Mouse (Mus musculus) liver, embryonic 16.5 days (tissue): Measurements from ENCODE around the gene Rpia. TPM values are rescaled to one million over a fixed set of nuclear protein-coding genes. Genes with fewer than 3 reads are reported as not detected.

Experiments
- ATAC-seq: fragments of 200-750 bp; cut with Nextera tagmentation; 2 replicates; pipeline ENCODE4 v1.8.0; 2017; ENCODE audit warnings: low read depth, mild to moderate bottlenecking, moderate number of reproducible peaks, moderate library complexity
- H3K27ac ChIP-seq: fragments of 300-500 bp; sonication (generic); 2 replicates; pipeline ENCODE4 v1.5.1; 2014; ENCODE audit warnings: mild to moderate bottlenecking, low read length
- H3K27me3 ChIP-seq: fragments of 300-500 bp; sonication (generic); 2 replicates; pipeline ENCODE4 v1.6.1; 2014; ENCODE audit warnings: low read depth, low read length, mixed read lengths; ENCODE audit not compliant: control insufficient read depth, insufficient read depth
- H3K36me3 ChIP-seq: fragments of 300-500 bp; sonication (generic); 2 replicates; pipeline ENCODE4 v1.6.1; 2014; ENCODE audit warnings: mild to moderate bottlenecking; ENCODE audit not compliant: control insufficient read depth, insufficient read depth
- H3K4me1 ChIP-seq: fragments of 300-500 bp; sonication (generic); 2 replicates; pipeline ENCODE4 v1.6.1; 2014; ENCODE audit warnings: low read depth, low read length, mixed read lengths; ENCODE audit not compliant: control insufficient read depth
- H3K4me2 ChIP-seq: fragments of 300-500 bp; sonication (generic); 2 replicates; pipeline ENCODE4 v1.6.1; 2014; ENCODE audit warnings: low read depth, low read length, mixed read lengths
- H3K4me3 ChIP-seq: fragments of 300-500 bp; sonication (generic); 2 replicates; pipeline ENCODE4 v1.5.1; 2014; ENCODE audit warnings: low read depth, mild to moderate bottlenecking, low read length
- H3K9ac ChIP-seq: fragments of 300-500 bp; sonication (generic); 2 replicates; pipeline ENCODE4 v1.6.1; 2014; ENCODE audit warnings: low read depth, low read length
- H3K9me3 ChIP-seq: fragments of 300-500 bp; sonication (generic); replicated peaks from 2 replicates; pipeline ENCODE4 v1.6.1; 2016; ENCODE audit warnings: low read length; ENCODE audit not compliant: control insufficient read depth
- WGBS: fragments of 180-500 bp; shearing (Covaris S2); extraction: QIAGEN DNeasy Blood & Tissue Kit; methylation state at CpG from one replicate; pipeline ENCODE4 v1.1.7; 2014; ENCODE audit not compliant: insufficient replicate concordance; 5-methylcytosine and 5-hydroxymethylcytosine counted together
- polyA plus RNA-seq: library from polyadenylated mRNA; unstranded; fragments of >200 nt; fragmentation: Nextera tagmentation; extraction: Ambion mirVana; gene quantifications from 2 replicates; pipeline ENCODE4 v1.2.1, GENCODE M21; 2015

The Rpia gene
- polyA plus RNA-seq, 1 experiment from 2014 or later: 2.0 TPM

GRCm38 (mm10) chr6:70751898-70752273 is 40.1 kb downstream of the Rpia start:
- peak; percentile 50 for ATAC-seq
- peak overlapping the region; percentile 31 for H3K27ac ChIP-seq

GRCm38 (mm10) chr6:70751251-70751897 is 40.7 kb downstream of the Rpia start:
- Histone ChIP-seq H3K27me3 (no peaks in the 10 kb centered on the region), H3K4me2 (peak overlapping the region; percentile 52; the same call in 1 of the 2 replicates), H3K4me1 (peaks cover 10% of the 10 kb centered on the region), H3K36me3 (no peaks in the 10 kb centered on the region), H3K4me3 (no peak overlapping the region), H3K27ac (peak overlapping the region; percentile 31), H3K9ac (no peak overlapping the region), H3K9me3 (no peaks in the 10 kb centered on the region)
- 65% methylated on average over 8 of the region's 8 CpGs for WGBS
- no peak for ATAC-seq

More at GRCm38 (mm10) chr6:70751898-70752273, 40.1 kb downstream of the Rpia start:
- no peaks in the 10 kb centered on the region for H3K9me3 ChIP-seq
- peaks cover 10% of the 10 kb centered on the region for H3K4me1 ChIP-seq
- H3K36me3 ChIP-seq: no peaks in the 10 kb centered on the region
- H3K27me3 ChIP-seq: no peaks in the 10 kb centered on the region
- H3K4me3 ChIP-seq: no peak overlapping the region
- 0 out of 2 replicates have a peak overlapping the region, but pooled peaks have one; percentile 7 for H3K9ac ChIP-seq
- peak overlapping the region; percentile 52; the same call in 1 of the 2 replicates for H3K4me2 ChIP-seq
- WGBS: 25% methylated on average over 6 of the region's 6 CpGs

GRCm38 (mm10) chr6:70749750-70750149 is 42.3 kb downstream of the Rpia start:
- no peaks in the 10 kb centered on the region for H3K36me3 ChIP-seq
- H3K27me3 ChIP-seq: no peaks in the 10 kb centered on the region
- H3K9ac ChIP-seq: no peak overlapping the region
- WGBS: 79% methylated on average over 1 of the region's 1 CpGs
- ATAC-seq: no peak
- no peak overlapping the region for H3K27ac ChIP-seq
- H3K4me3 ChIP-seq: no peak overlapping the region
- H3K9me3 ChIP-seq: no peaks in the 10 kb centered on the region
- peaks cover 10% of the 10 kb centered on the region for H3K4me1 ChIP-seq
- no peak overlapping the region for H3K4me2 ChIP-seq

GRCm38 (mm10) chr6:70747702-70748101 is 44.3 kb downstream of the Rpia start:
- WGBS: 87% methylated on average over 5 of the region's 5 CpGs
- Histone ChIP-seq H3K9ac (no peak overlapping the region), H3K9me3 (no peaks in the 10 kb centered on the region), H3K36me3 (no peaks in the 10 kb centered on the region), H3K4me1 (peaks cover 10% of the 10 kb centered on the region), H3K27ac (no peak overlapping the region), H3K4me3 (no peak overlapping the region), H3K27me3 (no peaks in the 10 kb centered on the region), H3K4me2 (no peak overlapping the region)
- ATAC-seq: no peak

- Histone ChIP-seq H3K27ac (no peak overlapping the region), H3K4me2 (no peak overlapping the region), H3K4me1 (peaks cover 4% of the 10 kb centered on the region), H3K36me3 (no peaks in the 10 kb centered on the region), H3K9ac (no peak overlapping the region), H3K27me3 (no peaks in the 10 kb centered on the region), H3K9me3 (no peaks in the 10 kb centered on the region), H3K4me3 (no peak overlapping the region)
- 77% methylated on average over 5 of the region's 5 CpGs for WGBS
- no peak for ATAC-seq
Observed at GRCm38 (mm10) chr6:70743902-70744301, 48.1 kb downstream of the Rpia start.

DNA sequence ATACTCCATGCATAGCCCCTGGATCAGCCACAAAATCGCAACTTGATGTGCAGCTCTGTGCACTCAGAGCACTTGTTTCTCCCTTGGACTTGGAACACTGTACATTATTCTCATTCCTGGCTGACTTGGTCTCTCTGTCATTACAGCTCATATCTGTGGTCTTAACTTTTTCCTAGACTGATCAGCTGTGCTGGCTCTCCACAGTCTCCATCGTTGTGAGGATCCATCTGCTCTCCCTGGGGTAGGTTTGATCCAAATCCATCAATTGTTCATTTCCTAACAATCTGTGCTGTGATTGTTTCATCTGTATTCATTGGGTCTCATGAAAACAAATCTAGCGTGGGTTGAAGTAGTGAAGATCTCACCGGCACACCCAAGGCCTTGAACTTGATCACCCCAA is 49.2 kb downstream of the Rpia start:
- H3K27me3 ChIP-seq: no peaks in the 10 kb centered on the region
- H3K4me2 ChIP-seq: no peak overlapping the region
- no peak for ATAC-seq
- H3K9me3 ChIP-seq: no peaks in the 10 kb centered on the region
- H3K36me3 ChIP-seq: no peaks in the 10 kb centered on the region
- no peak overlapping the region for H3K9ac ChIP-seq
- no peak overlapping the region for H3K4me3 ChIP-seq
- 80% methylated on average over 4 of the region's 4 CpGs for WGBS
- H3K4me1 ChIP-seq: peaks cover 4% of the 10 kb centered on the region
- no peak overlapping the region for H3K27ac ChIP-seq

DNA sequence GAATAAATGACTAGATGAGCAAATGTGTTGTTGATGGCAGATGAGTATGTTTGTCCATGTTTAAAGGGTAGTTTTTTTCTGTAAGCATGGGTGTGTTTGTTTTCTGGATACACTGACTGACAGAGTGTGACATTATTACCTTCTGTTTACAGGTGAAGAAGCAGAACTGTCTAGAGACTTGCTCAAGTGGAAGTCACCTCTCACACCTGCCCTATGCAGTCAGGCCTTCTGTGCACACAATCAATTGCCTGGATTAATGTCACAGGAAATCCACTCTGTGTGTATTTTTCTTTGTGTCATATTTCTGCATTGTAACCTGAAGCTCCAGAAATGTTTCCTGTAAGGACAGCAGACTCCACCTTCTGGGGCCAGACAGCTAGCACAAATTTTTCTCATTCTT is 51.5 kb downstream of the Rpia start:
- Histone ChIP-seq H3K9me3 (no peaks in the 10 kb centered on the region), H3K36me3 (no peaks in the 10 kb centered on the region), H3K27ac (no peak overlapping the region), H3K9ac (no peak overlapping the region), H3K4me2 (no peak overlapping the region), H3K27me3 (no peaks in the 10 kb centered on the region), H3K4me3 (no peak overlapping the region), H3K4me1 (peaks cover 4% of the 10 kb centered on the region)
- ATAC-seq: no peak

DNA sequence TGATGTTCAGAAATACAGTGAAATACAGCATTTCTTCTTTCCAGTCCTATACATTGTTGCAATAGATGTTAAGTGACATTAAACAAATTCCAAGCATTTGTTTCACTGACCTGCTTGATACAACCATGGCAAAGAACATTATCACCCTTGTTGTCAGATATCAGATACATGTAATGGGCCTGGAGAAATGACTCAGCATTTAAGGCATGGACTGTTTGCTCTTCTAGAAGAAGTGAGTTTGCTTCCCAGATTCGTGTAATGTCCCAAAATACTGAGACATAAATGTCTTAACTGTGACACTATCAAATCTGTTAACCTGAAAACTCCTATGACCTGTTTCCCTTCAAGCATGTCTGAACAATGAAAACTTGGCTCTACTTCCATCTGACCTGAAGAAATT is 52.6 kb downstream of the Rpia start:
- Histone ChIP-seq H3K4me2 (no peak overlapping the region), H3K27me3 (no peaks in the 10 kb centered on the region), H3K27ac (no peak overlapping the region), H3K4me3 (no peak overlapping the region), H3K9ac (no peak overlapping the region), H3K4me1 (peaks cover 4% of the 10 kb centered on the region), H3K36me3 (no peaks in the 10 kb centered on the region), H3K9me3 (no peaks in the 10 kb centered on the region)
- no peak for ATAC-seq
- WGBS: 41% methylated on average over 1 of the region's 1 CpGs

- H3K9ac ChIP-seq: no peak overlapping the region
- no peaks in the 10 kb centered on the region for H3K27me3 ChIP-seq
- peaks cover 8% of the 10 kb centered on the region for H3K4me1 ChIP-seq
- H3K9me3 ChIP-seq: no peaks in the 10 kb centered on the region
- WGBS: 62% methylated on average over 2 of the region's 2 CpGs
- no peak overlapping the region for H3K4me3 ChIP-seq
- ATAC-seq: no peak
- H3K4me2 ChIP-seq: no peak overlapping the region
- no peaks in the 10 kb centered on the region for H3K36me3 ChIP-seq
- H3K27ac ChIP-seq: no peak overlapping the region
Observed at GRCm38 (mm10) chr6:70735528-70735927, 56.5 kb downstream of the Rpia start.
